Mouse (Mus musculus) cerebellum, postnatal 14 days (tissue): Measurements from ENCODE around the gene Gfpt2.

ENCODE experiments used
- DNase-seq, 2 experiments: peaks; one replicate each; pipeline ENCODE4 v3.0.0; 2021; ENCODE audit warnings: mixed read lengths in 2 of 2

Gene Gfpt2

DNA sequence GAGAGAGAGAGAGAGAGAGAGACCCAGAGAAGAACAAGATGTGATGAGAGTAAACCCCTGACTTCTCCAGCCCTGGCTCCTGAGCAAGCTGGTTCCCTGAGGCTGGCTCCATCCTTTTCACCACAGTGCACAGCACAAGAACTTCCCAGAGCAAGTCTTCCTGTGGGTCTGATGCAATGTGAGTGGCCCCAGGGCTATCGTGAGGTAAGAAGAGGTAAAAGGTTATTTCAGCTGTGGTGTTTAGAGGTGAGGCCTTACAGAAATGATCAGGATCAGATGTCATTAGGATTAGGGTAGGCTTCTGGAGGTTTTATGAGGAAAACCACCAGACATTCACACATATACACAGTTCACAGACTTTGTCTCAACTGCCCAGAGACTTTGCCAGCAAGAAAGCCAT lies 47.9 kb downstream of the Gfpt2 start:
- DNase-seq = no peak

DNA sequence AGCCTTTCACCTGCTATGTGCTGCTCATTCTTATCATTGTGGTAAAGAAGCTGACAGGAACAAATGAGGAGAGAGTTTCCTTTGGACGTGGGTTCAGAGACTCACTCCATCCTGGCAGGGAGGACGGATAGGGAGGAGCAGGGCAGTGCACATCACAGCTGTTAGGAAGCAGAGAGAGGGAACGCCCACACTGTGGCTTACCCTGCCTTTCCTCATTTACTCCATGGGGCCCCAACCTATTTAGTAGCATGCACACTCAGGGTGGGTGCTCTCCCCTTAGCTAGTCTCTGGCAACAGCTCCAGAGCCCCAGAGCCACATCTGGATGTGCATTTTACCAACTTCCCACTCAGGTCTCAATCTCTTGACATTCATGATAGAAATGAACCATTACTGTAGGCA lies 48.7 kb downstream of the Gfpt2 start:
- no peak for DNase-seq

DNA sequence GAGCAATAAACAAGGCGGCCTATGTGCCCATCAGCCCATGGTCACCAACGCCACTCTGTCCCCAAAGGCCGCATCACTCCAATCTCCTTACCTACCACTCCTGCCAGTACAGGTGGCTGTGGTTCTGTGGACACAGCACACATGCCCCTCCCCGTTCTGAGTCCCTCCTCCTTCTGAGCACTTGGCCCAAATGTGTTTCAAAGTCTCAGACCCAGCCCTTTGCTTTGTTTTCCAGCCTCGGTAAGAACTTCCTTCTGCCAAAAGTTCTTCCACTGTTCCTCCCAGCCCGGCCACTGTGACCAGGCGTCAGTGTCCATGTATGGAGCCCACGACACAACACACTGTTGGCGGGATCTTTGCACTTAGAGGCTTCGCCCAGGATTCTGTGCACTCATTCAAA lies 50.3 kb downstream of the Gfpt2 start:
- DNase-seq = no peak

DNA sequence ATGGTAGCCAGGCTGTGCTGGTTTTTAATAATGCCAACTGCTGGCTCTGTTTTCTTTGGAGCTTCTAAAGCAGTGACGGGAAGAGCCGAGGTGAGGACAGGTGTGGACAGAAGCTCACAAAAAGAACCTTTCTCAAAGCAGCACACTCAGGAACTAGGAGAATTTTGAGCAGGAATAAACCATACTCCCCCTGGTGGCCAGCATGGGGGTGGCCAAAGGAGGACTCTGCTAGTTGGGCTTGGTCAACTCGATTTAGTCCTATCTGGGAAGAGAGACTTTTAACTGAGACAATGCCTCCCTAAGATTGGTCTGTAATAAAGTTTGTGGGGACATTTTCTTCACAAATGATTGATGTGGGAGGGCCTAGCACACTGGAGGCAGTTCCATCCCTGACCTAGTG lies 51.0 kb downstream of the Gfpt2 start:
- DNase-seq = peak; percentile 86 to 88

DNA sequence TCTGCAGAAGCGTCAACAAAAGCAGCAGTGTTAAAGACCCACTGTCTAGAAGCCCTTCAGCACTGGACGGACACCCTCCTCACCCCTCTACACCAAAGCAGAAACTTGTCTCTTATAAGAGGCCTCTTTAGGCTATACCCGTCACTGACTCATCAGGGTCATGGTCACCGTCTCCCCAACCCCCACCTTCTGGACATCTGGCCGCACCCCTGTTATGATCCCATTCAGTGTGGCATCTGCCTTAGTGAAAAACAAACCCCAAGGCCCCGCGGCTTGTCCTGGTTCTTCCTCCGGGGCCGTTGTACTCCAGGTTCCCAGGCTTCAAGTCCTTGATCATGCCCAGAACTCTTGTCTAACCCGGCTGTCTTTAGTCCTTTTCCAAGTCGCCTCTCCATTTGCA lies 52.0 kb downstream of the Gfpt2 start:
- no peak for DNase-seq

DNA sequence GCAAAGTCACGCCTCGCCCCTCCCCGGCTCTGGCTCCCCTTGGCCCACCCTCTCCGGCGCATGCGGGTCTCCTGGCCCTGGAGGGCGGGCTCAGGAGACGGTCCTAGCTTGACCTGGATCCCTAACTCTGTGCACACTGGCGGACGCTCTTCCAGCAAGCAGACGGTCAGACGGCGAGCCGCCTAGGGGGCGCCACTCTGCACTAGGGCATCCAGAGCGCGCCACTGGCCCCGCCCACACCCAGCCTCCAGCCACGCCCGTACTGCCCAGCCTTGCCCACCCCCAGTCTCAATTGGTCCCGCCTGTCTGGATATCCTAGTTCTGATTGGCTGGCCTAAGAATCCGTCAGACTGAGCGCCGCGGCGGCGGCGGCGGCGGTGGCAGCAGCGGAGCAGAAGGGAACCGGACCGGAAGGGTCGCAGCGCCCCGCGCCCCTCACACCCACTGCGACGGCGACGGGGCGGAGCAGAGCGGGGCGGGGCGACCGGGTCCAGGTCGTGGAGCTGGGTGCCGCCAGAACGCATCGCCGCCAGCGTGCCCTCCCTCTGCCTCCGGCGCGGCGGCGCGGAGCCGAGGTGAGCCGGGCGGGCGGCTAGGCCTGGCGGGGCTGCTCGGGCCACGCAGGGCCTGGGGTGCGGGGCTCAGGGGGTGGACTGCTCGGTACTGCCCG lies 52.6 kb downstream of the Gfpt2 start, which contains the start of gene Mapk9:
Gene Mapk9, plus strand, starts transcription at position 351 of the 670 bp plus-strand sequence.
- peak; percentile 99 for DNase-seq

DNA sequence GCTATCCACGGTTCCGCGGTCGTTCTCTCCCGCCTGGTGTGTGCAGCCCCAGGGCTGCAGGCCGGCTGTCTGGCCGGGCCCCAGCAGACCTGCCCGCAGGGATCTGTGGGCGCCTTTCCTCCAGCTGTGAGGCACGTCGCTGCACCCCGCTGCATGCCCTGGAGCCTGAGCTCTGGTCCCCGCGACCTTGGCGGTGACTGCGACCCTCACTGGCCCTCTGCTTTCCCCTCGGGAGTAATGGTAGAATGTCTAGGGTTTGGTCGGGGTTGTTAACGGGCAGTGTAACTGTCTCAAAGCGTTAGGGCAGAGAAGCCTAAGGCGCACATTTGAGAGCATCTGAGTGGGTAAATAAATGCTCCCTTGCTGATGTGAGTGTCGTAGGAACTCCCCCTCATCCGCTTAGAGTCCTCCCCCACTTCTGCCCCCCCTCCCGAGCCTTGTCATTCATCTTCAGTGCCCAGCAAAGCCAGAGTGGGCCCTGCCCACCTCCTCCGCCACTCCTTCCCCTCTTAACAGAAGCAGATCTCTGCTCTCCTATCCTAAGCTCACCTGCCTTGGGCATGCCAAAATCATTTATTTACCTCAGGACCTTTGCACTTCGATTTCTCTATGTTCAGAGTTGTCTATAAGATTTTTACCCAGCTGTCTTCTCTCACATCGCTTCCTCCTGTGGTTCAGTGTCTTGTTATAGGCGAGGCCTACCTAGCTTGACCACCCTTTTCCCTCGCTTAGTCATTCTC lies 53.3 kb downstream of the Gfpt2 start:
- peak in 1 of 2 experiments; percentile 48 for DNase-seq

DNA sequence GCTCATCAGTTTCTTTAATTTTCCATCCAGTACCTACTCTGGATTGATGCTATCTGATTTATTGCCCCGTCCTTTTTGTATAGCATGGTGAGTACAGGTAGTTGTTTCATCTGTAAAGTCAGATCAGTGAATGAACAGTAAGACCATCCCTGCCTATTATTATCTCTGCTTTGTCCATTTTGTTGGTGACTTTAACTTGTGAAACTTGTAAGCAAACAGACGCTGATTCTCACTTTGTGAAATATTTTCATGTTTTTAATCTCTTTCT lies 53.8 kb downstream of the Gfpt2 start:
- DNase-seq = no peak

DNA sequence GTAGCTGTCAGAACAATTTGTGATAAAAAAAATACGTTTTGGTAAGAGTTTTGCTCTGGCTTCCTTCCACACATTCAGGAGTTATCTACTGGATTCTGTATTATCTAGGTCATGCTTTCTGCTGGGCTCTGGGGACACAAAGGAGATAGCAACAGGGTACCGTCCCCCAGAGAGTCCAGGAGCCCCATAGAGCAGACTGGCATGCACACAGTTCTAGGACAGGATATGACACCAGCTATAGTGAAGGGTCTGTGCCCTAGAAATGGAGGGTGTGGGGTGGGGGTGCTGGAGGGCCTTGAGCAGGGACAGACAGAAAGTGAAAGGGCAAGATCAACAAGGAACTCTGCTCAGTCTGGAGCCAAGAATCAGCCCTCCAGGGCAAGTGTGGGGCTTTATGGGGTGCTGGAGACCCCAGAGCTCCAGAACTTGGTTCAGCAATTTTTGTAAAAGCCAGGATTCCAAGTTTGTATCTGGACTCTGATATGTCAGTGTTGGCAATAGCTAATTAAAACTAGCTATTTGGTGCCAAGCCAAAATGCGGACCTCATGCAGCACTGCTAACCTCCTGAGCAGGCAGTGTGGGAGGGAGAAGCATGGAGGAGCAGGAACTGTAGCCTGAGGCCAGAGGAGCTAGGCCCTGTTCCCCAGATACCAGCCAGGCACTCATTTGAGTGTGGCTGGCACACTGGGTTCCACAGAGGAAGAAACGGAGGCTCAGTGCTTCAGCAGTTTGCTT lies 54.3 kb downstream of the Gfpt2 start:
- peak in 1 of 2 experiments; percentile 32 for DNase-seq

DNA sequence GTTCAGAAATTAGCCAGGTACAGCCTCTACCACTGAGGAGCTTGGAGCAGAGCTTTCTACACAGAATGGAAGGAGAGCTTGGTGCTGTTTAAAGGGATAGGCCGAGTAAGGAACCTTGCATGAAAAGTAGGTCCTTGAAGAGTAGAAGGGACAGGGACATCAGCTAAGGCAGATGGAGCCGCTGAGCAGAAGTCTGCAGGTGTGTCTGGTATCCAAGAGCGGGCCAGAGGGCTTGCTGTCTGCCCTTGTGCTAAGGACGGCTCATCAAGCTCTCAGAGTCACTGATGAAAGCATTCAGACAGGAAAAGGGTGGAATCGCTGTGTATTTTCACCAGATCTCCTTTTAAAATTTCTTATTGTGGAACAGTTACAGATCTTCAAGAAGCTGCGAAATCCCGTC lies 56.4 kb downstream of the Gfpt2 start:
- no peak for DNase-seq

DNA sequence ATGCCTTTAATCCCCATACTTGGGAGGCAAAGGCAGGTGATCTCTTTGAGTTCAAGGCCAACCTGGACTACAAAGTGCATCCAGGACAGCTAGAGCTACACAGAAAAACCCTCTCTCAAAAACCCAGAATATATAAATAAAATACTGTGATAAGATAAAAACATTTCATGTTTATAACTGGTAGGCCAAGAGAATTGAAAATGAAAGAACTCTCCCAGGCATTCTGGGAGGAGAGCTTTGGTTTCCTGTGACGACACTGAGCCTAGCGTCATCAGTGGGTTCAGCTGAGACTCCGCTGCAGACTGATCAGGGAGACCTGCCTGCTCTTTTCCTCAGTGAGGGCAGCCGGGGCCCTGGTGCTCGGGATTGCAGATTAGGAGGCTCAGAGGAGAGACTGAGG lies 61.2 kb downstream of the Gfpt2 start:
- no peak for DNase-seq

DNA sequence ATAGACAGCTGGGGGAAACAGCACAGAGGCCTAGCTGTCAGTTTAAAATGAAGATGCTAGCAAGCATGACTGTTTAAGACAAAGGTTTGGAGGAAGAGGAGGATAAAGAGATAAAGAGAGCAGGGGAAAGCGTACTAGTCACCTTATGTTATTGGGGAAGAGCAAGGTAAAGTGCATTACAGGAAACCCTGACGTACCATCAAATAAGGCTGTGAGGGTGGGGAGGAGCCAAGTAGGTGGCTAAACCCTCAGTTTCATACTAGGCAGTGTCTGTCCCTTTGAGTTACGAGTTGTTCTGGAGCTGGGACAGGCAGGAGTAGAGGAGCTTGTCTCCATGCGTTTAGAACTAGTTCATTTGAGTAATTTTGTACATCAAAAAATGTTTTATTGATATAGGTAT lies 67.2 kb downstream of the Gfpt2 start:
- no peak for DNase-seq

DNA sequence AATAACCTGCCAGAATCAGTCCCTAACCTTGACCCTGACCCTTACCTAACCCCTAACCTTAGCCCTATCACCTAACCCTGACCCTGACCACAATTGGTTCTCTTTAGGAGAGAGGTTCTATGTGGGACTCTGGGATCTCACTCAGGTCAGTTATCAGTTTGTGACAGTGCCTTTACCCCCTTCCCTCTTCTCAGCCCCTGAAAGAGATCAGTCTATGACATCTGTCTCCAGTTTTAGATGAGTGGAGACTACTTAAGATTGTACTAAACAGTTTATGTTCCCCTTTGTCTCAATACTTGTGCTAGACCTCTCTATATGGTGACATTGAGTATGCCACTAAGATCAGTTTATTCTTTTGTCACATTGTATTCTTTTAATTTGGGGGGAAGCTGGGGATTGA lies 69.9 kb downstream of the Gfpt2 start:
- DNase-seq = no peak

DNA sequence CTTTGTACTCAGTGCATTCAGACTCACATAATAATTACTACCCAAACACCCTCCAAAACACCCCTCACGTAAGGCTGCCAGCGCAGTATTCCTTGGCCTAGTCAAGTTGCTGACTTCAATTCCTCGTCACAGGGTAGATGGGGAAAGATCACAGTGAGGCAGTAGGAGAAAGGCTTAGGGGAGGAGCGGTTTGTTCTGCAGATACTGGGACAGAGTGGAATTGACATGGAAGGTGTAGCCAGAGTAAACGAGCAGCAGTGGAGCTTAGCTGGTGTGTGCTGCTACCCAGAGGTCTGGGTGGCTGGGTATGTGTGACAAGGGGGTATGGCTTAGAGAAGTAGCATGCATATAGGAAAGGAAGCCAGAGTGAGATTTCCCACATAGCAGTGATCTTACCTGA lies 73.3 kb downstream of the Gfpt2 start:
- no peak for DNase-seq

DNA sequence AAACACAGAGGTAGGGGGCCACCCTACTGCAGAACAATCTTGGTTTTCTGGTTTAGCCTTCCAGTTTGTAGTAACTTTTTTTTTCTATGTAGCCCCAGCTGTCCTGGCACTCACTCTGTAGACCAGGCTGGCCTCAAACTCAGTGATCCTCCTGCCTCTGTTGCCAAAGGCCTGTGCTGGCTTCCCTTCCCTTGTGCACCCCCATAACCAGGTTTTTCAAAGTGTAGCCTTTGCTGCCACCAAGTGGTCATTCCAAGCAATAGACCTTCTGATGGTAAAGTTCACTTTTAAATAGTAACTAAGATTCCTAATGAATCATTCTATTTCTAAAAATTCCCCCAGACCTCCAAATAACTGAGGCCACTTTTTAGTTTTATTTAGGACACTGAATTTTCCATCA lies 75.8 kb downstream of the Gfpt2 start:
- DNase-seq = peak; percentile 72 to 79

DNA sequence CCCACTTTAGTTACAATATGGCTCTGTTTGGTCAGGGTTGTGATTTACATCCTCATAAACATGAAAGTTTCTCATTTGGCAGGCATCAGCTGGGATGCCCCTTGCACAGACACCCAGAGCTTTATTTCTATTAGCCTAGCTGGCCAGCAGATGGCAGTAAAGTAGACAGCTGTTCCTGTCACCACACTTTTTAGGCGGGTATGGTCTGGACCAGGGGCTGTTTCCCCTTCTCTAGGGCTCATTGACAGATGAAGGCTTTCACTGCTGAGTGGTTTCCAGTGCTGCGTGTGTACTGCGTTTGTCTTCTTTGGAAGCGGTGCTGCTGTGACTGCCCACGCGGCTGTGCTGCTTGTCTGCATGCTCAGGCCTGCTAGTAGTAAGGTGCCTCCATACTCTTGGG lies 77.9 kb downstream of the Gfpt2 start:
- DNase-seq = peak; percentile 81 to 82

DNA sequence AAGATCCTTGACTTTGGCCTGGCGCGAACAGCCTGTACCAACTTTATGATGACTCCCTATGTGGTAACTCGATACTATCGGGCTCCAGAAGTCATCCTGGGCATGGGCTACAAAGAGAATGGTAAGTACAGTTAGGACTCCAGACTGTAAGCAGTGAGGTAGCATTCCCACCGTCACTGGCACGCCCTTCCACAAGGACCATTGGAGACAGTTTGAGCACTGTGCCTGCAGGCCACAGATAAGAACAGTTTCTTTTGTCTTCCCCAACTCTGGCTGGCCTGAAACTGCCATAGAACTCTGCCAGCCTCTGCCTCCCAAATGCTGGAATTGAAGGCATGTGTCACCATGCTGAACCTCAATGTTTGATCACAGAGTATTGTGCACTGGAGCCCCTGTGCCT lies 78.8 kb downstream of the Gfpt2 start:
- DNase-seq = no peak

DNA sequence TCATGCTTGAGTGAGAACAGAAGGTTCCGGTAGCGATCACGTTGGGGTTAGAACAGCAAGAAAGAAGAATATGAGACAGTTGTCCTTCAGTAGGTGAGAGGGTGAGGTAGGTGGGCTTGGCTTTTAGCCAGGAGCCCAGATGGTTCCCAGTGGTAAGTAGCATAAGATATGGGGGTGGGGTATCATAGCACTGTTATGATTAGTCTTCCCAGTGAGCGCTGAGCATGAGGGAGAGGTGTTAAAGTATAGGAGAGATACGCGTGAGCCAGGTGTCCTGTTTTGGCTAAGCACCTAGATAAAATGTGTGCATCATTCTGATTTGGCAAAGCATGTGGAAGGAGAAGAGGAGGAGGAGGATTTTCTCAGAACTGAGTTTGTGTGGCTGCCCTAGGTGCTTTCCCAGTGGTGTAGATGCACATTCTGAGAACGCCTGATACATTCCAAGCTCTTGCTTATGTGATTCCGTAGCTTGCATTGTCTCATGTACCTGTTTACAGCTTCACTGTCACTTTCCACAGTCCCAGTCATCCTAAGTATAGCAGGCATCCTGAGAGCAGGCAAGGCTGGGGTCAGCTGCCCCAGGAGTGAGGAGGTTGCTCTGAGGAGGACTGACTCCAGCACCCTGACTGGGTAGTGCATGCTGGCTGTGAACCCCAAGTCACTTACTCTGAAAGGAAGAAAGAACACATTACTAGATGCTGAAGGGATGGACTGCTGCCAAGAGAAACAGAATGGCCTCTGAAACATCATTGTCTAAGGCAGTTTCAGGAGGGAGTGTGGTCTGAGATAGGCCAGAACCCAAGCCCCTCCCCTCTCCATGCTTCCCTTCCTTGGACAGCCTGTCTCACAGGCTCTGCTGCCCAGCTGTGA lies 83.2 kb downstream of the Gfpt2 start:
- DNase-seq = peak; percentile 84 to 87

DNA sequence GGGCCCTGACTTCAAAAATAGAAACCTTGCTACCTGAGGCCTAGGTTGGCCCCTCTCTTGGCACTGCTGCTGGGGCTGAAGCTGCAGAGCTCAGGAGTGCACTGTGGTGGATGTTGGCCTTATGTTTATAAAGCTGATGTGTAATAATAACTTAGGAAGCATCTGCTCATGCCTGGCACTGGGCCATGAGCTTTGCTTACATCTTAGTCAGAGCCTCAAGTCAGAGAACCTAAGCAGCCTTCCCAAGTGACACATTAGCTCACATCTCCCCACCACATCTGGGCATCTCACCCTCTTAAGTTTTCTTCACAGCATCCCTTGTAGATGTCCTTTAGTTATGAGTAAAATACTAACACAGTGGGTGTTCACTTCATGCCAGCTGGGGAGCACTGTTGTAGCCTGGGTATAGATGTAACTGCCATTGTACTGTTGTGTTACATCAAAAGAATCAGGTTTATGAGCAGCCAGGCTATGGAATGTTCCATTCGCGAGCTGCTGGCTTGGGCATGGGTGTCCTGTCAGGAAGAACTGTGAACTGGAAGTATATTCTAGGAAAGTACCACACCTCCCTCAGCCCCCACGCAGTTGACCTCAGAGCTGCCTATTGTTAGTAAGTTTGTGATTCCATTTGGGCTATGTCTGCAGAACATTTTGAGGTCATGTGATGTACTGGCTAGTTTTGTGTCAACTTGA lies 86.1 kb downstream of the Gfpt2 start:
- DNase-seq = no peak

DNA sequence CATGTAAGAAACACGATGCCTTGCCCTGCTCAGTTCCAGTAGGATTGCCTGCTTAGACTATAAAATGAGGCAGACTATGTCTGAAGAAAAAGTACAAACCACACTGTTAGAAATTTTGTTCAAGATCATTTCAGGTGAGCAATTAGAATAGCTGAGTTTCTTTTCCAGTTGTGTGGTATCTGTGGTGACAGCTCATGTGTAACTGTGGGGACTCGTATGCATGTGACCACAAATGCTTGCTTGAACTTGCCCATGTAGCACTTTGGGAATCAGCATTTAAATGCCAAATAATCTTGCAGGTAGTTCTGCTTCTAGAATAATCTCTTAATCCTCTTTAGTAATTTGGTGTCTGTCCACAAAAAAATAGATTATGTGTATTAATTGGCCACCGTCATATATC lies 89.4 kb downstream of the Gfpt2 start:
- no peak for DNase-seq
